Mouse (Mus musculus) liver, embryonic 16.5 days (tissue): Measurements from ENCODE around the gene Slc39a11. TPM values are rescaled to one million over a fixed set of nuclear protein-coding genes. Genes with fewer than 3 reads are reported as not detected.
A peak's percentile ranks its signal among the peaks of the same experiment; 100 is the strongest.

Experiments
- ATAC-seq: fragments of 200-750 bp; cut with Nextera tagmentation; 2 replicates; pipeline ENCODE4 v1.8.0; 2017; ENCODE audit warnings: low read depth, mild to moderate bottlenecking, moderate number of reproducible peaks, moderate library complexity
- H3K27ac ChIP-seq: fragments of 300-500 bp; sonication (generic); 2 replicates; pipeline ENCODE4 v1.5.1; 2014; ENCODE audit warnings: mild to moderate bottlenecking, low read length
- H3K27me3 ChIP-seq: fragments of 300-500 bp; sonication (generic); 2 replicates; pipeline ENCODE4 v1.6.1; 2014; ENCODE audit warnings: low read depth, low read length, mixed read lengths; ENCODE audit not compliant: control insufficient read depth, insufficient read depth
- H3K36me3 ChIP-seq: fragments of 300-500 bp; sonication (generic); 2 replicates; pipeline ENCODE4 v1.6.1; 2014; ENCODE audit warnings: mild to moderate bottlenecking; ENCODE audit not compliant: control insufficient read depth, insufficient read depth
- H3K4me1 ChIP-seq: fragments of 300-500 bp; sonication (generic); 2 replicates; pipeline ENCODE4 v1.6.1; 2014; ENCODE audit warnings: low read depth, low read length, mixed read lengths; ENCODE audit not compliant: control insufficient read depth
- H3K4me2 ChIP-seq: fragments of 300-500 bp; sonication (generic); 2 replicates; pipeline ENCODE4 v1.6.1; 2014; ENCODE audit warnings: low read depth, low read length, mixed read lengths
- H3K4me3 ChIP-seq: fragments of 300-500 bp; sonication (generic); 2 replicates; pipeline ENCODE4 v1.5.1; 2014; ENCODE audit warnings: low read depth, mild to moderate bottlenecking, low read length
- H3K9ac ChIP-seq: fragments of 300-500 bp; sonication (generic); 2 replicates; pipeline ENCODE4 v1.6.1; 2014; ENCODE audit warnings: low read depth, low read length
- H3K9me3 ChIP-seq: fragments of 300-500 bp; sonication (generic); replicated peaks from 2 replicates; pipeline ENCODE4 v1.6.1; 2016; ENCODE audit warnings: low read length; ENCODE audit not compliant: control insufficient read depth
- WGBS: fragments of 180-500 bp; shearing (Covaris S2); extraction: QIAGEN DNeasy Blood & Tissue Kit; methylation state at CpG from one replicate; pipeline ENCODE4 v1.1.7; 2014; ENCODE audit not compliant: insufficient replicate concordance; 5-methylcytosine and 5-hydroxymethylcytosine counted together
- polyA plus RNA-seq: library from polyadenylated mRNA; unstranded; fragments of >200 nt; fragmentation: Nextera tagmentation; extraction: Ambion mirVana; gene quantifications from 2 replicates; pipeline ENCODE4 v1.2.1, GENCODE M21; 2015

Gene Slc39a11
- polyA plus RNA-seq, 1 experiment from 2014 or later, result 14.1 TPM

- Histone ChIP-seq H3K9ac (no peak overlapping the region), H3K4me2 (no peak overlapping the region), H3K4me1 (no peaks in the 10 kb centered on the region), H3K27me3 (no peaks in the 10 kb centered on the region), H3K4me3 (no peak overlapping the region), H3K27ac (no peak overlapping the region), H3K36me3 (no peaks in the 10 kb centered on the region), H3K9me3 (no peaks in the 10 kb centered on the region)
- 63% methylated on average over 5 of the region's 5 CpGs for WGBS
- no peak for ATAC-seq
These were observed 314.2 kb downstream of the Slc39a11 start for GRCm38 (mm10) chr11:113335706-113336105.

GRCm38 (mm10) chr11:113334444-113334881 lies 315.4 kb downstream of the Slc39a11 start:
- Histone ChIP-seq H3K4me1 (no peaks in the 10 kb centered on the region), H3K4me3 (no peak overlapping the region), H3K27me3 (no peaks in the 10 kb centered on the region), H3K9ac (no peak overlapping the region), H3K9me3 (no peaks in the 10 kb centered on the region), H3K36me3 (no peaks in the 10 kb centered on the region), H3K4me2 (no peak overlapping the region), H3K27ac (no peak overlapping the region)
- no peak for ATAC-seq
- 11% methylated on average over 5 of the region's 5 CpGs for whole genome bisulfite sequencing

- Histone ChIP-seq H3K4me1 (no peaks in the 10 kb centered on the region), H3K9ac (no peak overlapping the region), H3K27ac (no peak overlapping the region), H3K9me3 (no peaks in the 10 kb centered on the region), H3K4me3 (no peak overlapping the region), H3K36me3 (no peaks in the 10 kb centered on the region), H3K27me3 (no peaks in the 10 kb centered on the region), H3K4me2 (no peak overlapping the region)
- WGBS, result 65% methylated on average over 9 of the region's 9 CpGs
- ATAC-seq, result no peak
These were observed 316.3 kb downstream of the Slc39a11 start for GRCm38 (mm10) chr11:113333535-113333934.

DNA sequence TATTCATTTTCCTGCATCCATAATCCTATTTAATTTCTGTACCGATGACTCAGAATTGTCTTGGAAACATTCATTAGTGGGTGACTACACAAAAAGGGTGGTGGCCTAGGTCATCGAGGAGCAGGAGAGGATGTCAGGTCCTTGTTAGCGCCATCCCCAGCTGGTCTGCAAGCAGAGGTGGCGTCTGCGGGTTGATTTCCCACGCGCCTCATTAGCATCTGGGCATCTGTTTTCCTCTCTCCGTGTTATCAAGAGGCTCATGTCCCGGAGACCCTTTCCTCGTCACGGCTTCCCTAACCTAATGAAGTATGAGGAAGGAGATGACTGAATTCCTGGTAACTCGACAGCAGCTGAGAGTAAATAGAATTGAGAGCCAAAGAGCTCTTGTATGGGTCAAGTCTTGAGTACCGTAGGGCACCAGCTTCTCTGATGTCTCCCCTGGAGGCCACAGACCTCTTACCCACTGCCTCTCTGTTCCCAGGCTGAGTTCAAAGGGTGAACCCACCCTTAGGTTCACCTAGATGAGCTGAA lies 319.8 kb downstream of the Slc39a11 start:
- H3K27me3 ChIP-seq, result no peaks in the 10 kb centered on the region
- H3K9me3 ChIP-seq, result no peaks in the 10 kb centered on the region
- H3K4me2 ChIP-seq, result no peak overlapping the region
- ATAC-seq, result no peak
- H3K36me3 ChIP-seq, result no peaks in the 10 kb centered on the region
- no peak overlapping the region for H3K27ac ChIP-seq
- WGBS, result 78% methylated on average over 13 of the region's 13 CpGs
- H3K9ac ChIP-seq, result no peak overlapping the region
- no peaks in the 10 kb centered on the region for H3K4me1 ChIP-seq
- no peak overlapping the region for H3K4me3 ChIP-seq

GRCm38 (mm10) chr11:113327499-113328062 lies 322.3 kb downstream of the Slc39a11 start:
- 54% methylated on average over 3 of the region's 3 CpGs for WGBS
- Histone ChIP-seq H3K4me1 (no peaks in the 10 kb centered on the region), H3K27me3 (no peaks in the 10 kb centered on the region), H3K4me3 (no peak overlapping the region), H3K9me3 (no peaks in the 10 kb centered on the region), H3K36me3 (no peaks in the 10 kb centered on the region), H3K9ac (no peak overlapping the region), H3K27ac (no peak overlapping the region), H3K4me2 (no peak overlapping the region)
- no peak for ATAC-seq

DNA sequence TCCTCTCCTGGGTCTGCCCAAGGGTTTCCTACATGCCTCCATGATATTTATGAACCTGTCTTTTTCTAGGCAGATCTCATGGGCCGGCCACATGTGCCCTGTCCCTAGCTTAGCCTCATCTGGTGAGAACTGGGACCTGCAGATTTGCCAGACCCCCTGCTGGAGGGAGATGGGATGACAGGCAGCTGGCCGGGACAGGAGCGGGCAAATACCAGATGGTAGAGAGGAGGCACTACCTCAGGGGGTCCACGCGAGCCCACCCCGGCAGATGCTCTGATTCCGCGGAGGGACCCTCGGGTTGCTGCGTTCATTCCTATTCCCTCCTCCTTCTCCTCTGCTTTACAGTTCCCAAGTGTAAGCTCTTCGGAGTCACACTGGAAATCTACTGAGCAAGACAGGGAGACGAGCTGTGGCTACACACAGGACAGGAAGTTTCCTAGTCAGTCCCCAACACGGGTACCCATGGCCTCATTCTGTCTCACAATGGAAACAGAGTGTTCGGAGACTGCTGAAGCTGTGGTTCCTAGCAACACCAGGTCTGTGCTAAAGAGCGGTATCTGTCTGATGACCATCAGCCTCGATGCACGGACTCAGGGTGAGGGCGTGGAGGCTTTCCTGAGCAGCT lies 323.4 kb downstream of the Slc39a11 start:
- ATAC-seq, result no peak
- H3K9ac ChIP-seq, result no peak overlapping the region
- H3K4me1 ChIP-seq, result no peaks in the 10 kb centered on the region
- no peaks in the 10 kb centered on the region for H3K9me3 ChIP-seq
- 25% methylated on average over 18 of the region's 18 CpGs for WGBS
- H3K4me3 ChIP-seq, result no peak overlapping the region
- H3K27me3 ChIP-seq, result no peaks in the 10 kb centered on the region
- no peaks in the 10 kb centered on the region for H3K36me3 ChIP-seq
- no peak overlapping the region for H3K4me2 ChIP-seq
- H3K27ac ChIP-seq, result no peak overlapping the region

DNA sequence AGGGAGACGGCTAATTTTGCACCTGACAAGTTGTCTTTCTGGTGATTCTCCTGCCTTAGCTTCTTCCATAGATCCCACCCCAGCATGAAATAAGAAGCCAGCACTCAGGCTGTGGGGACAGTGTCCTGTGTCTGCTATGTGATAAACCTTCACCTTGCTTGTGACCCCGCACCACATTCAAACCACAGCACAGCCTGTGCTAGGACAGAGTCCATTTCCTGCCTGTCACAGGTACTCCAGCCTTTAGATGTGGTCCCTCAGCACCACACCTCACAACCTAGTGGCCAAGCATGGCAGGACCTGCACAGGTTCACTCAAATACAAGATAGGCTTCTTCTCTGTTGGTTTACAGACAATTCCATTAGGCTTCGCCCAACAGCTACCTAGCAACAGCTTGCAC lies 328.3 kb downstream of the Slc39a11 start:
- H3K27ac ChIP-seq, result no peak overlapping the region
- no peak overlapping the region for H3K9ac ChIP-seq
- no peaks in the 10 kb centered on the region for H3K27me3 ChIP-seq
- H3K36me3 ChIP-seq, result no peaks in the 10 kb centered on the region
- no peaks in the 10 kb centered on the region for H3K4me1 ChIP-seq
- peak; percentile 68 for ATAC-seq
- no peak overlapping the region for H3K4me3 ChIP-seq
- 65% methylated on average over 3 of the region's 3 CpGs for WGBS
- peaks cover 2% of the 10 kb centered on the region; the same call in 1 of the 2 replicates for H3K9me3 ChIP-seq
- H3K4me2 ChIP-seq, result no peak overlapping the region

- no peaks in the 10 kb centered on the region for H3K36me3 ChIP-seq
- H3K4me2 ChIP-seq, result no peak overlapping the region
- H3K4me3 ChIP-seq, result no peak overlapping the region
- no peak for ATAC-seq
- H3K27ac ChIP-seq, result no peak overlapping the region
- H3K9ac ChIP-seq, result no peak overlapping the region
- WGBS, result 55% methylated on average over 10 of the region's 10 CpGs
- no peaks in the 10 kb centered on the region for H3K4me1 ChIP-seq
- no peaks in the 10 kb centered on the region for H3K27me3 ChIP-seq
- no peaks in the 10 kb centered on the region for H3K9me3 ChIP-seq
These were observed 340.5 kb downstream of the Slc39a11 start for GRCm38 (mm10) chr11:113309265-113309951.
